Mouse (Mus musculus): ENCODE results near the gene Ten1. TPM values are rescaled to one million over a fixed set of nuclear protein-coding genes. Genes with fewer than 3 reads are reported as not detected.

Gene Ten1
- total and polyA plus RNA-seq, 3 experiments = 17.8 to 95.8 (median 47.8) TPM

- TF ChIP-seq CTCF (IDR thresholded peaks at IDR 0.05; ENCODE audit: low read depth, low read length) = no peak
- no peak for TF ChIP-seq POLR2AphosphoS5 (IDR thresholded peaks at IDR 0.05; ENCODE audit: insufficient replicate concordance, low read depth, low read length)
- TF ChIP-seq TAL1 (conservative IDR thresholded peaks at IDR 0.05; ENCODE audit: low read depth, low read length) = no peak
- no peak for TF ChIP-seq GATA1 (IDR thresholded peaks at IDR 0.05; ENCODE audit: borderline replicate concordance, low read length)
- TF ChIP-seq GATA2 (IDR thresholded peaks at IDR 0.05; ENCODE audit: borderline replicate concordance, low read depth, low read length) = no peak
- Histone ChIP-seq H3K36me3 (replicated peaks) (peaks cover 39% of the 10 kb centered on the region), H3K4me3 (ENCODE audit: low read depth, low read length) (no peak overlapping the region), H3K27me3 (ENCODE audit: insufficient read depth, low read length) (no peaks in the 10 kb centered on the region), H3K4me1 (ENCODE audit: insufficient read depth, low read depth, low read length) (peaks cover 40% of the 10 kb centered on the region), H3K9me3 (replicated peaks) (no peaks in the 10 kb centered on the region)
- no peak for ATAC-seq (ENCODE audit: extremely low read depth, insufficient number of reproducible peaks, low FRiP score, poor library complexity, severe bottlenecking)
- peak; percentile 21 for DNase-seq (ENCODE audit: low spot score)
Measured at GRCm38 (mm10) chr11:116195252-116195651, 3.4 kb upstream of the Ten1 start.

GRCm38 (mm10) chr11:116196336-116196735, 2.3 kb upstream of the Ten1 start:
- H3K4me1 ChIP-seq (ENCODE audit: insufficient read depth, low read depth, low read length) = peaks cover 43% of the 10 kb centered on the region
- no peaks in the 10 kb centered on the region for H3K27me3 ChIP-seq (ENCODE audit: insufficient read depth, low read length)
- ATAC-seq (ENCODE audit: extremely low read depth, insufficient number of reproducible peaks, low FRiP score, poor library complexity, severe bottlenecking) = no peak
- no peaks in the 10 kb centered on the region for H3K9me3 ChIP-seq (replicated peaks)
- TF ChIP-seq GATA1 (IDR thresholded peaks at IDR 0.05; ENCODE audit: borderline replicate concordance, low read length) (no peak), GATA2 (IDR thresholded peaks at IDR 0.05; ENCODE audit: borderline replicate concordance, low read depth, low read length) (no peak), CTCF (IDR thresholded peaks at IDR 0.05; ENCODE audit: low read depth, low read length) (no peak), TAL1 (conservative IDR thresholded peaks at IDR 0.05; ENCODE audit: low read depth, low read length) (no peak), POLR2AphosphoS5 (IDR thresholded peaks at IDR 0.05; ENCODE audit: insufficient replicate concordance, low read depth, low read length) (no peak)
- no peak overlapping the region for H3K4me3 ChIP-seq (ENCODE audit: low read depth, low read length)
- peaks cover 37% of the 10 kb centered on the region for H3K36me3 ChIP-seq (replicated peaks)
- DNase-seq (ENCODE audit: low spot score) = no peak

GRCm38 (mm10) chr11:116196866-116197583, 1.6 kb upstream of the Ten1 start:
- H3K36me3 ChIP-seq (replicated peaks) = peaks cover 39% of the 10 kb centered on the region
- TF ChIP-seq CTCF (IDR thresholded peaks at IDR 0.05; ENCODE audit: low read depth, low read length) (no peak), GATA1 (IDR thresholded peaks at IDR 0.05; ENCODE audit: borderline replicate concordance, low read length) (no peak), GATA2 (IDR thresholded peaks at IDR 0.05; ENCODE audit: borderline replicate concordance, low read depth, low read length) (no peak), POLR2AphosphoS5 (IDR thresholded peaks at IDR 0.05; ENCODE audit: insufficient replicate concordance, low read depth, low read length) (no peak), TAL1 (conservative IDR thresholded peaks at IDR 0.05; ENCODE audit: low read depth, low read length) (no peak)
- no peaks in the 10 kb centered on the region for H3K27me3 ChIP-seq (ENCODE audit: insufficient read depth, low read length)
- DNase-seq (ENCODE audit: low spot score) (no peak), ATAC-seq (ENCODE audit: extremely low read depth, insufficient number of reproducible peaks, low FRiP score, poor library complexity, severe bottlenecking) (no peak)
- H3K4me1 ChIP-seq (ENCODE audit: insufficient read depth, low read depth, low read length) = peaks cover 43% of the 10 kb centered on the region
- H3K9me3 ChIP-seq (replicated peaks) = no peaks in the 10 kb centered on the region
- H3K4me3 ChIP-seq (ENCODE audit: low read depth, low read length) = no peak overlapping the region

GRCm38 (mm10) chr11:116197584-116197906, 1.1 kb upstream of the Ten1 start:
- ATAC-seq (ENCODE audit: extremely low read depth, insufficient number of reproducible peaks, low FRiP score, poor library complexity, severe bottlenecking) = no peak
- DNase-seq (ENCODE audit: low spot score) = no peak
- TF ChIP-seq GATA1 (IDR thresholded peaks at IDR 0.05; ENCODE audit: borderline replicate concordance, low read length) (no peak), GATA2 (IDR thresholded peaks at IDR 0.05; ENCODE audit: borderline replicate concordance, low read depth, low read length) (no peak), TAL1 (conservative IDR thresholded peaks at IDR 0.05; ENCODE audit: low read depth, low read length) (no peak), POLR2AphosphoS5 (IDR thresholded peaks at IDR 0.05; ENCODE audit: insufficient replicate concordance, low read depth, low read length) (no peak), CTCF (IDR thresholded peaks at IDR 0.05; ENCODE audit: low read depth, low read length) (no peak)
- H3K27me3 ChIP-seq (ENCODE audit: insufficient read depth, low read length) = no peaks in the 10 kb centered on the region
- peaks cover 43% of the 10 kb centered on the region for H3K4me1 ChIP-seq (ENCODE audit: insufficient read depth, low read depth, low read length)
- no peaks in the 10 kb centered on the region for H3K9me3 ChIP-seq (replicated peaks)
- H3K4me3 ChIP-seq (ENCODE audit: low read depth, low read length) = no peak overlapping the region; the same call in 1 of the 2 replicates
- H3K36me3 ChIP-seq (replicated peaks) = peaks cover 43% of the 10 kb centered on the region

- Histone ChIP-seq H3K4me3 (ENCODE audit: low read depth, low read length) (peak overlapping the region; percentile 80), H3K27me3 (ENCODE audit: insufficient read depth, low read length) (no peaks in the 10 kb centered on the region), H3K4me1 (ENCODE audit: insufficient read depth, low read depth, low read length) (peaks cover 43% of the 10 kb centered on the region), H3K36me3 (replicated peaks) (peaks cover 43% of the 10 kb centered on the region), H3K9me3 (replicated peaks) (no peaks in the 10 kb centered on the region)
- TF ChIP-seq CTCF (IDR thresholded peaks at IDR 0.05; ENCODE audit: low read depth, low read length) (no peak), TAL1 (conservative IDR thresholded peaks at IDR 0.05; ENCODE audit: low read depth, low read length) (no peak), GATA1 (IDR thresholded peaks at IDR 0.05; ENCODE audit: borderline replicate concordance, low read length) (no peak), GATA2 (IDR thresholded peaks at IDR 0.05; ENCODE audit: borderline replicate concordance, low read depth, low read length) (no peak), POLR2AphosphoS5 (IDR thresholded peaks at IDR 0.05; ENCODE audit: insufficient replicate concordance, low read depth, low read length) (no peak)
- DNase-seq (ENCODE audit: low spot score) (no peak), ATAC-seq (ENCODE audit: extremely low read depth, insufficient number of reproducible peaks, low FRiP score, poor library complexity, severe bottlenecking) (no peak)
Measured at GRCm38 (mm10) chr11:116198132-116198531, 523 bp upstream of the Ten1 start.

- TF ChIP-seq TAL1 (conservative IDR thresholded peaks at IDR 0.05; ENCODE audit: low read depth, low read length) (no peak), GATA2 (IDR thresholded peaks at IDR 0.05; ENCODE audit: borderline replicate concordance, low read depth, low read length) (no peak), CTCF (IDR thresholded peaks at IDR 0.05; ENCODE audit: low read depth, low read length) (no peak)
Measured at GRCm38 (mm10) chr11:116201151-116201550, 2.5 kb downstream of the Ten1 start.

More at GRCm38 (mm10) chr11:116201151-116201550, 2.5 kb downstream of the Ten1 start:
- no peak for ATAC-seq (ENCODE audit: extremely low read depth, insufficient number of reproducible peaks, low FRiP score, poor library complexity, severe bottlenecking)
- H3K27me3 ChIP-seq (ENCODE audit: insufficient read depth, low read length) = no peaks in the 10 kb centered on the region
- no peak overlapping the region for H3K4me3 ChIP-seq (ENCODE audit: low read depth, low read length)
- H3K36me3 ChIP-seq (replicated peaks) = peaks cover 58% of the 10 kb centered on the region
- no peaks in the 10 kb centered on the region for H3K9me3 ChIP-seq (replicated peaks)
- no peak for DNase-seq (ENCODE audit: low spot score)
- H3K4me1 ChIP-seq (ENCODE audit: insufficient read depth, low read depth, low read length) = peaks cover 27% of the 10 kb centered on the region
